Mouse (Mus musculus) CH12.LX (cell line): ENCODE results near the gene Abca17. TPM values are rescaled to one million over a fixed set of nuclear protein-coding genes. Genes with fewer than 3 reads are reported as not detected.

Source experiments
- DNase-seq: peaks from one replicate; pipeline ENCODE4 v3.0.0-alpha.2; 2013; ENCODE audit errors: extremely low read depth
- H3K27ac ChIP-seq: 2 replicates; pipeline ENCODE4 v1.5.1; 2012; ENCODE audit warnings: low read depth, mild to moderate bottlenecking, control low read depth, moderate library complexity; ENCODE audit not compliant: insufficient read depth
- H3K27me3 ChIP-seq: replicated peaks from 2 replicates; pipeline ENCODE3; 2012; ENCODE audit warnings: inconsistent platforms
- H3K36me3 ChIP-seq, 2 experiments: replicated peaks in 1 of 2; 2 replicates each; pipeline versions ENCODE3 to v1.6.1; 2012; ENCODE audit warnings: inconsistent platforms in 1 of 2, low read length in 1 of 2, mild to moderate bottlenecking in 1 of 2, mixed read lengths in 1 of 2, moderate library complexity in 1 of 2; ENCODE audit not compliant: control insufficient read depth in 1 of 2, insufficient read depth in 1 of 2
- H3K4me1 ChIP-seq, 2 experiments: 2 replicates each; pipeline ENCODE4 v1.6.1; 2012; ENCODE audit warnings: inconsistent platforms in 1 of 2, moderate library complexity in 1 of 2; ENCODE audit not compliant: insufficient read depth in 2 of 2, control insufficient read depth in 1 of 2
- H3K4me2 ChIP-seq: 2 replicates; pipeline ENCODE4 v1.6.1; 2012; ENCODE audit warnings: low read depth, mild to moderate bottlenecking, control low read depth; ENCODE audit not compliant: poor library complexity, insufficient read depth, severe bottlenecking
- H3K4me3 ChIP-seq, 3 experiments: fragments of 150-350 bp in 1 of 3; sonication (generic) in 1 of 3; replicated peaks in 1 of 3; 2 replicates each; pipeline versions ENCODE3 to v1.5.1; 2011 to 2012; ENCODE audit warnings: low read depth in 2 of 3, low read length in 2 of 3, mild to moderate bottlenecking in 2 of 3, moderate library complexity in 2 of 3, control low read depth in 1 of 3, improper control_type of control experiment in 1 of 3, inconsistent platforms in 1 of 3, mixed read lengths in 1 of 3; ENCODE audit not compliant: poor library complexity in 1 of 3
- H3K79me2 ChIP-seq: replicated peaks from 2 replicates; pipeline ENCODE4 v1.6.1; 2012; ENCODE audit warnings: mild to moderate bottlenecking, moderate library complexity; ENCODE audit not compliant: control insufficient read depth, poor library complexity, insufficient read depth, severe bottlenecking; ENCODE audit errors: extremely low read depth
- H3K9ac ChIP-seq: 2 replicates; pipeline ENCODE4 v1.6.1; 2012; ENCODE audit warnings: low read depth, mild to moderate bottlenecking, control low read depth, moderate library complexity; ENCODE audit not compliant: insufficient read depth
- H3K9me3 ChIP-seq: replicated peaks from 2 replicates; pipeline ENCODE3; 2012; ENCODE audit warnings: low read length, inconsistent platforms, mixed read lengths
- CHD2 ChIP-seq: IDR thresholded peaks from 2 replicates; pipeline ENCODE4 v1.6.1; 2011; ENCODE audit warnings: low read length, improper control_type of control experiment
- POLR2A ChIP-seq: IDR thresholded peaks from 2 replicates; pipeline ENCODE4 v1.6.1; 2011; ENCODE audit warnings: low read depth, mild to moderate bottlenecking, improper control_type of control experiment, low read length
- dilution Hi-C: fragments of 300-500 bp; cut with MboI; formaldehyde crosslinking; loops from 2 replicates; pipeline ENCODE4 v1.14.3; 2020; ENCODE audit warnings: low sequenced_read_pairs; ENCODE audit not compliant: extremely low pct_unique_long_range_greater_than_20kb, extremely low pct_ligation_motif_present
- in situ Hi-C: fragments of 300-500 bp; cut with MboI; formaldehyde crosslinking; loops from 3 replicates; pipeline ENCODE4 v1.14.3; 2019; ENCODE audit warnings: low sequenced_read_pairs, low pct_ligation_motif_present, low pct_unique_long_range_greater_than_20kb, mixed read lengths
- polyA plus RNA-seq: library from polyadenylated mRNA; unstranded; fragments of >175 nt; gene quantifications from 2 replicates; pipeline ENCODE4 v1.2.1, GENCODE M21; 2012; ENCODE audit warnings: low read depth; ENCODE audit not compliant: insufficient read length
- total RNA-seq, 2 experiments: library from RNA; depleted of rRNA; stranded (reverse); fragments of 300-350 nt in 1 of 2; fragments of >200 nt in 1 of 2; gene quantifications; 2 replicates each; pipeline ENCODE4 v1.2.3; 2012 to 2014

Abca17 gene
- total and polyA plus RNA-seq, 3 experiments = not detected

DNA sequence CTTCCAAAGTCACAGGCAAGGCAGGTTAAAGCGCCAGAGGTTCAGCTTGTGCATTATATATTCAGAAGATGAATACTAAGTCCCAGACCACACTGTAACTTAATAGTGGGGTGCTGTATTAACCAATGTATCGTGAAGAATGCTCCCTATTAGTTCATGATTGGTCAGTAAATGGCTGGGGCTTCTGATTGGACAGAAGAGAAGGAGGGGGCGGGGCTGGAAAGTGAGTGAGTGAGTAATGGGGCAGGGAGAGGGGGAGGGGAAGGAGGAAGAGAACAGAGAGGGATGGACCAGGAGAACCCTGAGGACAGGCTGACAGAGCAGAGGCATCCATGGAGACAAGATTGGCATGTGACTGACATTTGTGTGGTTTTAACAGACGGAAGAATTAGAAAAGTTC lies 134.0 kb downstream of the Abca17 start:
- TF ChIP-seq POLR2A (no peak), CHD2 (peak; percentile 44; the same call in 1 of the 2 replicates)
- TF ChIP-seq, all 38 proteins: peak for 1
- Histone ChIP-seq H3K27ac (no peak overlapping the region), H3K9ac (no peak overlapping the region), H3K4me3 (no peak overlapping the region), H3K4me2 (no peak overlapping the region), H3K36me3 (peaks cover 22 to 52% of the 10 kb centered on the region in 2 experiments), H3K4me1 (peaks cover 7 to 18% of the 10 kb centered on the region in 2 experiments), H3K79me2 (no peaks in the 10 kb centered on the region; the same call in 1 of the 2 replicates), H3K27me3 (no peaks in the 10 kb centered on the region), H3K9me3 (no peaks in the 10 kb centered on the region)
- peak; percentile 48 for DNase-seq
- in situ Hi-C loops = no loop called here
- dilution Hi-C loops = no loop called here

Other genes starting within 250 kb of the Abca17 start
- gene Pdpk1, start 200.1 kb downstream of the Abca17 start, total RNA-seq (2012; rRNA removed) = 15.3 and 15.9 TPM in 2 replicates
- gene Pdpk1, start 200.1 kb downstream of the Abca17 start, total RNA-seq (2014; rRNA removed) = 16.7 and 17.0 TPM in 2 replicates
- gene Pdpk1, start 200.1 kb downstream of the Abca17 start, polyA plus RNA-seq = 9.6 and 12.2 TPM in 2 replicates
- 0.59 and 0.64 TPM in 2 replicates for gene Amdhd2, start 187.3 kb downstream of the Abca17 start, total RNA-seq (2012; rRNA removed)
- gene Amdhd2, start 187.3 kb downstream of the Abca17 start, total RNA-seq (2014; rRNA removed) = not detected in 2 replicates
- not detected in 2 replicates for gene Amdhd2, start 187.3 kb downstream of the Abca17 start, polyA plus RNA-seq
- 79.4 and 83.2 TPM in 2 replicates for gene Atp6v0c, start 181.4 kb downstream of the Abca17 start, total RNA-seq (2012; rRNA removed)
- gene Atp6v0c, start 181.4 kb downstream of the Abca17 start, total RNA-seq (2014; rRNA removed) = 41.8 and 49.1 TPM in 2 replicates
- 317 and 407 TPM in 2 replicates for gene Atp6v0c, start 181.4 kb downstream of the Abca17 start, polyA plus RNA-seq
- 4.2 and 4.8 TPM in 2 replicates for gene Tbc1d24, start 145.5 kb downstream of the Abca17 start, total RNA-seq (2012; rRNA removed)
- gene Tbc1d24, start 145.5 kb downstream of the Abca17 start, total RNA-seq (2014; rRNA removed) = 3.5 and 4.5 TPM in 2 replicates
- gene Tbc1d24, start 145.5 kb downstream of the Abca17 start, polyA plus RNA-seq = 5.8 and 6.6 TPM in 2 replicates
- 0.08 TPM in 2 replicates for gene Ntn3, start 141.5 kb downstream of the Abca17 start, total RNA-seq (2012; rRNA removed)
- gene Ntn3, start 141.5 kb downstream of the Abca17 start, total RNA-seq (2014; rRNA removed) = not detected in 2 replicates
- 0.10 TPM in 1 of 2 replicates, not detected in the other for gene Ntn3, start 141.5 kb downstream of the Abca17 start, polyA plus RNA-seq
- gene Tedc2, start 130.2 kb downstream of the Abca17 start, total RNA-seq (2012; rRNA removed) = 11.8 and 13.6 TPM in 2 replicates
- gene Tedc2, start 130.2 kb downstream of the Abca17 start, total RNA-seq (2014; rRNA removed) = 14.1 and 14.7 TPM in 2 replicates
- 14.1 and 14.5 TPM in 2 replicates for gene Tedc2, start 130.2 kb downstream of the Abca17 start, polyA plus RNA-seq
- gene Ccnf, start 99.6 kb downstream of the Abca17 start, total RNA-seq (2012; rRNA removed) = 40.1 and 40.9 TPM in 2 replicates
- gene Ccnf, start 99.6 kb downstream of the Abca17 start, total RNA-seq (2014; rRNA removed) = 26.4 and 27.7 TPM in 2 replicates
- gene Ccnf, start 99.6 kb downstream of the Abca17 start, polyA plus RNA-seq = 57.6 and 60.7 TPM in 2 replicates
- 5.7 and 8.4 TPM in 2 replicates for gene Abca3, start 882 bp upstream of the Abca17 start, total RNA-seq (2012; rRNA removed)
- gene Abca3, start 882 bp upstream of the Abca17 start, total RNA-seq (2014; rRNA removed) = 3.9 and 4.0 TPM in 2 replicates
- gene Abca3, start 882 bp upstream of the Abca17 start, polyA plus RNA-seq = 8.7 and 9.1 TPM in 2 replicates
- 160 and 186 TPM in 2 replicates for gene Rnps1, start 63.5 kb upstream of the Abca17 start, total RNA-seq (2012; rRNA removed)
- gene Rnps1, start 63.5 kb upstream of the Abca17 start, total RNA-seq (2014; rRNA removed) = 288 and 302 TPM in 2 replicates
- gene Rnps1, start 63.5 kb upstream of the Abca17 start, polyA plus RNA-seq = 252 and 255 TPM in 2 replicates
- gene Eci1, start 75.6 kb upstream of the Abca17 start, total RNA-seq (2012; rRNA removed) = 97.4 and 122 TPM in 2 replicates
- gene Eci1, start 75.6 kb upstream of the Abca17 start, total RNA-seq (2014; rRNA removed) = 94.7 and 100 TPM in 2 replicates
- gene Eci1, start 75.6 kb upstream of the Abca17 start, polyA plus RNA-seq = 70.1 and 74.1 TPM in 2 replicates
- 1.5 and 1.6 TPM in 2 replicates for gene Dnase1l2, start 92.0 kb upstream of the Abca17 start, total RNA-seq (2012; rRNA removed)
- 0.82 TPM in 2 replicates for gene Dnase1l2, start 92.0 kb upstream of the Abca17 start, total RNA-seq (2014; rRNA removed)
- 1.1 and 1.3 TPM in 2 replicates for gene Dnase1l2, start 92.0 kb upstream of the Abca17 start, polyA plus RNA-seq
- gene E4f1, start 119.2 kb upstream of the Abca17 start, total RNA-seq (2012; rRNA removed) = 21.5 and 22.7 TPM in 2 replicates
- gene E4f1, start 119.2 kb upstream of the Abca17 start, total RNA-seq (2014; rRNA removed) = 10.0 and 10.2 TPM in 2 replicates
- gene E4f1, start 119.2 kb upstream of the Abca17 start, polyA plus RNA-seq = 16.2 and 17.4 TPM in 2 replicates
- 14.2 and 17.3 TPM in 2 replicates for gene Pgp, start 119.3 kb upstream of the Abca17 start, total RNA-seq (2012; rRNA removed)
- gene Pgp, start 119.3 kb upstream of the Abca17 start, total RNA-seq (2014; rRNA removed) = 31.1 and 41.8 TPM in 2 replicates
- 41.1 and 41.6 TPM in 2 replicates for gene Pgp, start 119.3 kb upstream of the Abca17 start, polyA plus RNA-seq
- gene Bricd5, start 122.8 kb upstream of the Abca17 start, total RNA-seq (2012; rRNA removed) = 0.98 and 1.1 TPM in 2 replicates
- gene Bricd5, start 122.8 kb upstream of the Abca17 start, total RNA-seq (2014; rRNA removed) = not detected in 2 replicates
- 0.61 TPM in 1 of 2 replicates, not detected in the other for gene Bricd5, start 122.8 kb upstream of the Abca17 start, polyA plus RNA-seq
- gene Mlst8, start 128.0 kb upstream of the Abca17 start, total RNA-seq (2012; rRNA removed) = 10.0 and 13.6 TPM in 2 replicates
- 10.9 and 14.0 TPM in 2 replicates for gene Mlst8, start 128.0 kb upstream of the Abca17 start, total RNA-seq (2014; rRNA removed)
- 21.8 and 24.7 TPM in 2 replicates for gene Mlst8, start 128.0 kb upstream of the Abca17 start, polyA plus RNA-seq
- 0.08 and 0.21 TPM in 2 replicates for gene Caskin1, start 137.5 kb upstream of the Abca17 start, total RNA-seq (2012; rRNA removed)
- not detected in 2 replicates for gene Caskin1, start 137.5 kb upstream of the Abca17 start, total RNA-seq (2014; rRNA removed)
- gene Caskin1, start 137.5 kb upstream of the Abca17 start, polyA plus RNA-seq = 0.71 and 0.80 TPM in 2 replicates
- 122 and 127 TPM in 2 replicates for gene Traf7, start 176.9 kb upstream of the Abca17 start, total RNA-seq (2012; rRNA removed)
- gene Traf7, start 176.9 kb upstream of the Abca17 start, total RNA-seq (2014; rRNA removed) = 109 and 114 TPM in 2 replicates
- 167 and 176 TPM in 2 replicates for gene Traf7, start 176.9 kb upstream of the Abca17 start, polyA plus RNA-seq
- 1.3 and 2.2 TPM in 2 replicates for gene Rab26, start 183.1 kb upstream of the Abca17 start, total RNA-seq (2012; rRNA removed)
- gene Rab26, start 183.1 kb upstream of the Abca17 start, total RNA-seq (2014; rRNA removed) = 0.36 TPM in 1 of 2 replicates, not detected in the other
- gene Rab26, start 183.1 kb upstream of the Abca17 start, polyA plus RNA-seq = 0.40 and 0.74 TPM in 2 replicates
- 11.1 and 13.4 TPM in 2 replicates for gene Pkd1, start 198.8 kb upstream of the Abca17 start, total RNA-seq (2012; rRNA removed)
- gene Pkd1, start 198.8 kb upstream of the Abca17 start, total RNA-seq (2014; rRNA removed) = 2.7 and 2.8 TPM in 2 replicates
- 7.5 and 8.3 TPM in 2 replicates for gene Pkd1, start 198.8 kb upstream of the Abca17 start, polyA plus RNA-seq